Mouse (Mus musculus) urinary bladder, adult 18-20 months (tissue): Measurements from ENCODE around the gene Lrrc71.

Experiments
- DNase-seq, 2 experiments: peaks; one replicate each; pipeline ENCODE4 v3.0.0; 2022; ENCODE audit warnings: low spot score in 2 of 2, mixed read lengths in 2 of 2

Lrrc71 gene

GRCm38 (mm10) chr3:87763683-87764289, 15.4 kb upstream of the Lrrc71 start:
- DNase-seq = peak; percentile 26 to 31

- no peak for DNase-seq
Measured at GRCm38 (mm10) chr3:87763202-87763601, 14.8 kb upstream of the Lrrc71 start.

- no peak for DNase-seq
Measured at GRCm38 (mm10) chr3:87761408-87762375, 13.3 kb upstream of the Lrrc71 start.

GRCm38 (mm10) chr3:87758641-87759040, 10.2 kb upstream of the Lrrc71 start:
- no peak for DNase-seq

GRCm38 (mm10) chr3:87756488-87756887, 8.1 kb upstream of the Lrrc71 start:
- DNase-seq = no peak

- peak; percentile 72 to 85 for DNase-seq
Measured at GRCm38 (mm10) chr3:87755964-87756363, 7.5 kb upstream of the Lrrc71 start.

- no peak for DNase-seq
Measured at GRCm38 (mm10) chr3:87753829-87754228, 5.4 kb upstream of the Lrrc71 start.

- no peak for DNase-seq
Measured at GRCm38 (mm10) chr3:87752567-87752966, 4.1 kb upstream of the Lrrc71 start.

- no peak for DNase-seq
Measured at GRCm38 (mm10) chr3:87749977-87750376, 1.6 kb upstream of the Lrrc71 start.

- DNase-seq = peak in 1 of 2 experiments; percentile 26
Measured at GRCm38 (mm10) chr3:87749036-87749435, 611 bp upstream of the Lrrc71 start.

GRCm38 (mm10) chr3:87745036-87745659, 3.3 kb downstream of the Lrrc71 start:
- DNase-seq = no peak

- DNase-seq = no peak
Measured at GRCm38 (mm10) chr3:87743927-87744326, 4.5 kb downstream of the Lrrc71 start.

- DNase-seq = no peak
Measured at GRCm38 (mm10) chr3:87742735-87743134, 5.7 kb downstream of the Lrrc71 start.

- DNase-seq = no peak
Measured at GRCm38 (mm10) chr3:87742013-87742412, 6.4 kb downstream of the Lrrc71 start.

- DNase-seq = no peak
Measured at GRCm38 (mm10) chr3:87738906-87739305, 9.5 kb downstream of the Lrrc71 start.

GRCm38 (mm10) chr3:87735335-87735734, 13.1 kb downstream of the Lrrc71 start:
- no peak for DNase-seq

GRCm38 (mm10) chr3:87733984-87734761, 14.3 kb downstream of the Lrrc71 start:
- no peak for DNase-seq

GRCm38 (mm10) chr3:87733098-87733497, 15.3 kb downstream of the Lrrc71 start:
- DNase-seq = no peak

GRCm38 (mm10) chr3:87728696-87729095, 19.7 kb downstream of the Lrrc71 start:
- no peak for DNase-seq

GRCm38 (mm10) chr3:87726191-87726590, 22.2 kb downstream of the Lrrc71 start:
- no peak for DNase-seq

- no peak for DNase-seq
Measured at GRCm38 (mm10) chr3:87725396-87726160, 22.8 kb downstream of the Lrrc71 start.
